Mouse (Mus musculus): ENCODE measurements at regions not wholly inside any gene's neighbourhood (a gene's known extent, or its start where the extent isn't known, plus 50 kb on each side); places are given as distances from the start of the nearest gene placed in this dataset.

DNA sequence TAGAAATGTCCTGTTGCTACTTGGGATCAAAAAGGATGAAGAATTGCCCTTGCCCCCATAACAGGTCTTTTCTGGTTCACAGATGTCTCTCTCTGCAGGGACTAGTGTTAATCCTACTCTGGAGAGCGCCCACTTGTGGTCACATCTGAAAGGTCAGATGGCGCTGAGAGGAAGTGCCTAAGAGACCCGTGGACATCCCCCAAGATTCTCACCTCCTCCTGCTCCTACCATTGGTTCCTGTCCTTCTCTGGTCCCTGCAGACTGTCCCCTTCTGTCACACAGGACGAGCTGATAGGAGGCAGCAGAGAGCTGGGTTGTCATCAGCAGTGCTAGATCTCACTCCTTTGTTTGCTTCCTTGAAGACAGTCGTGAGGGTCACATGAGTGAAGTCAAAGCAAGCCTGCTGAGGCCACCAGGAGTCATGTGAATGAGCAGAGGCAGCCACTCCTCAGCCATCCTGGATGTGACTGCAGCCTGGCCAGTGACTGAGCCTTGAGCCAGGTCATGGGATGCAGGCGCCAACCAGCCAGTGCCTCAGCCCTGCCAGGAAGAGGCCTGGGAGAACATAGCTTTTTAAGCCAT lies 420.6 kb downstream of the Matn1 start:
- H3K9me3 ChIP-seq = no peaks in the 10 kb centered on the region
- no peaks in the 10 kb centered on the region for H3K4me1 ChIP-seq
- no peak for TF ChIP-seq FLI1 (IDR thresholded peaks at IDR 0.05; ENCODE audit: low read length)
- no peak for TF ChIP-seq GATA1 (IDR thresholded peaks at IDR 0.05; ENCODE audit: borderline replicate concordance, low read length)
- peaks cover 27% of the 10 kb centered on the region for H3K27me3 ChIP-seq (replicated peaks)
- H3K4me3 ChIP-seq (replicated peaks) = no peak overlapping the region
- H3K36me3 ChIP-seq (replicated peaks; ENCODE audit: low read length) = no peaks in the 10 kb centered on the region

DNA sequence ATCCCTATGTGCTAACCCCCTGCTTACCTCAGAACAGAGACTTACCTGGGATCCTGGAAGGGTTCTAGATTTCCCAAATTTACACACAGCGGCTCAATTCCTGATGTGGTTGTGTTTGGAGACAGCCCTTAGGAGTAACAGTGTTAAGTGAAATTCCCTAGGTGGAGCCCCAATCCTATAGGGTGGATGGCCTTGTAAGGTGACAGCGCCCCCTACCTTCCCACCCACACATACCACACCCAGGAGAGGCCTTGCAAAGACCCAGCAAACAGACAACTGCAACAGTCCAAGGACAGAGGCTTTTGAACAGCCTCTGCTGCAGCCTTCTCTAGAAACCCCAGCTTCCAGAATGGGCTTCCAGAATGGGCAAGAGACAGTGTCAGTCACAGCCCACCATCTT lies 421.8 kb downstream of the Matn1 start:
- Histone ChIP-seq H3K4me1 (no peaks in the 10 kb centered on the region), H3K36me3 (replicated peaks; ENCODE audit: low read length) (no peaks in the 10 kb centered on the region), H3K9me3 (no peaks in the 10 kb centered on the region), H3K27me3 (replicated peaks) (peaks cover 26% of the 10 kb centered on the region), H3K4me3 (replicated peaks) (no peak overlapping the region)
- no peak for TF ChIP-seq FLI1 (IDR thresholded peaks at IDR 0.05; ENCODE audit: low read length)
- TF ChIP-seq GATA1 (IDR thresholded peaks at IDR 0.05; ENCODE audit: borderline replicate concordance, low read length) = no peak

DNA sequence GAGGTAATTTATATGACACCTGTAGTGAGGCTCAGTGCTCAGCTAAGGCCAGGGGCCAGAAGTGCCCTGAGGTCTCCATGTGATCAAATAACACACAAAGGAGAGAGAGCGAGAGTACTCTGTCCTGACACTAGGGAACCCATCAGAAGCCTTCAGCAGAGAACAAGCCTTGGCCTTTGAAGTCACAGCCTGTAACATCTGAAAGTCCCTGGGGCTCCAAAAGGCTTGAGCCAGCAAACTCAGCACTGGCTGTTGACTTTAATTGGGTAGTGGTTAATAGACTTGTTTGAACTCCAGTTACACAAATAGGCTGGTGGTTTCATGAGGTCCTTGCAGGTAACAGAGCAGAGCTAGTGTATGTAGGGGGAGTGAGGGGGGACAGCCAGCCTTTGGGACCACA lies 422.5 kb downstream of the Matn1 start:
- H3K9me3 ChIP-seq = no peaks in the 10 kb centered on the region
- no peak overlapping the region for H3K4me3 ChIP-seq (replicated peaks)
- H3K4me1 ChIP-seq = no peaks in the 10 kb centered on the region
- H3K27me3 ChIP-seq (replicated peaks) = peaks cover 21% of the 10 kb centered on the region
- no peaks in the 10 kb centered on the region for H3K36me3 ChIP-seq (replicated peaks; ENCODE audit: low read length)
- TF ChIP-seq GATA1 (IDR thresholded peaks at IDR 0.05; ENCODE audit: borderline replicate concordance, low read length) (no peak), FLI1 (IDR thresholded peaks at IDR 0.05; ENCODE audit: low read length) (no peak)

DNA sequence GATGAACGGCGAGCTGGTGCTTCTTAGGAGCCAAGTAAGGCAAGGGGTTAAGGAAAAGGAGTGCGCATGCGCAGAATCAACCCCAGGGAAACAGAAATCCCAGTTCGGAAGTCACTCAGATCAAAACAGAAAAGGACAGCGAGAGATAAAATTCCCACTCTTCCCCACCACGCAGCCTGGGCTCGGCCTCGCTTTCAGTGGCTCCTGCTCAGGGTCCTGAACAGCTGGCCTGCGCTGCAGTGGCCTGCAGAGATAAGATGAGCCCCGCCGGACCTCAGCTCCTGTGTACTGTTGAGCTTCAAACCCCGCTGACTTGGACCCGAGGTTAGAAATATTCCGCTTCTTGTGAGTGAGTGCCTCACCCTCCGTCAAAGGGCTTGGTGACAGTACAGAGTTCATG lies 428.3 kb downstream of the Matn1 start:
- Histone ChIP-seq H3K9me3 (peaks cover 11% of the 10 kb centered on the region), H3K4me1 (no peaks in the 10 kb centered on the region), H3K36me3 (replicated peaks; ENCODE audit: low read length) (no peaks in the 10 kb centered on the region), H3K27me3 (replicated peaks) (peaks cover 5% of the 10 kb centered on the region), H3K4me3 (replicated peaks) (no peak overlapping the region)
- TF ChIP-seq GATA1 (IDR thresholded peaks at IDR 0.05; ENCODE audit: borderline replicate concordance, low read length) = no peak
- no peak for TF ChIP-seq FLI1 (IDR thresholded peaks at IDR 0.05; ENCODE audit: low read length)

DNA sequence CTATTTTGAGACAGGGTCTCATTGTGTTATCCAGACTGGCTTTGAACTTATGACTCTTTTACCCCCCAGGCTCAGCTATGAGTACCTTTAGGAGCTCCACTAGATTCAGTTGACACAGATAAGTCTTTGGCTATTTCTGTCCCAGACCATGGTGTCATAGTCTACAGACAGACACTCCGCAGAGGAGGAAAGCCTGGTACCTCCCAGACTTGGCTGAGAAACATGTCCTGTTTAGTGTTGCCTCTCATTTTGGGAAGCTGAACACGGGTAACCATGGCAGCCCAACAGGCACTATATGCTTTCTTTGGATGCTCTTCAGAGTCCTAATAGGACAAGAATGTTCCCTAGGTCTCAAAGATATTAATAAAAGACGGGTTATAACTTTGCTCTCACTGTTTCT lies 429.0 kb downstream of the Matn1 start:
- Histone ChIP-seq H3K9me3 (peaks cover 11% of the 10 kb centered on the region), H3K4me1 (no peaks in the 10 kb centered on the region), H3K36me3 (replicated peaks; ENCODE audit: low read length) (no peaks in the 10 kb centered on the region), H3K27me3 (replicated peaks) (peaks cover 5% of the 10 kb centered on the region), H3K4me3 (replicated peaks) (no peak overlapping the region)
- TF ChIP-seq GATA1 (IDR thresholded peaks at IDR 0.05; ENCODE audit: borderline replicate concordance, low read length) = no peak
- no peak for TF ChIP-seq FLI1 (IDR thresholded peaks at IDR 0.05; ENCODE audit: low read length)

GRCm38 (mm10) chr4:131374527-131375290 lies 430.5 kb downstream of the Matn1 start:
- Histone ChIP-seq H3K4me1 (no peaks in the 10 kb centered on the region), H3K36me3 (replicated peaks; ENCODE audit: low read length) (no peaks in the 10 kb centered on the region), H3K9me3 (peaks cover 11% of the 10 kb centered on the region), H3K4me3 (replicated peaks) (no peak overlapping the region), H3K27me3 (replicated peaks) (peaks cover 2% of the 10 kb centered on the region)
- TF ChIP-seq FLI1 (IDR thresholded peaks at IDR 0.05; ENCODE audit: low read length) (no peak), GATA1 (IDR thresholded peaks at IDR 0.05; ENCODE audit: borderline replicate concordance, low read length) (no peak)

GRCm38 (mm10) chr4:131381063-131381462 lies 436.9 kb downstream of the Matn1 start:
- no peaks in the 10 kb centered on the region for H3K36me3 ChIP-seq (replicated peaks; ENCODE audit: low read length)
- no peak overlapping the region for H3K4me3 ChIP-seq (replicated peaks)
- H3K4me1 ChIP-seq = no peaks in the 10 kb centered on the region
- peaks cover 7% of the 10 kb centered on the region for H3K27me3 ChIP-seq (replicated peaks)
- no peaks in the 10 kb centered on the region for H3K9me3 ChIP-seq
- TF ChIP-seq GATA1 (IDR thresholded peaks at IDR 0.05; ENCODE audit: borderline replicate concordance, low read length) (no peak), FLI1 (IDR thresholded peaks at IDR 0.05; ENCODE audit: low read length) (no peak)

- Histone ChIP-seq H3K4me3 (replicated peaks) (no peak overlapping the region), H3K36me3 (replicated peaks; ENCODE audit: low read length) (no peaks in the 10 kb centered on the region), H3K9me3 (no peaks in the 10 kb centered on the region), H3K27me3 (replicated peaks) (peaks cover 6% of the 10 kb centered on the region), H3K4me1 (no peaks in the 10 kb centered on the region)
- TF ChIP-seq FLI1 (IDR thresholded peaks at IDR 0.05; ENCODE audit: low read length) = no peak
- no peak for TF ChIP-seq GATA1 (IDR thresholded peaks at IDR 0.05; ENCODE audit: borderline replicate concordance, low read length)
Measured at GRCm38 (mm10) chr4:131381529-131381928, 437.3 kb downstream of the Matn1 start.

DNA sequence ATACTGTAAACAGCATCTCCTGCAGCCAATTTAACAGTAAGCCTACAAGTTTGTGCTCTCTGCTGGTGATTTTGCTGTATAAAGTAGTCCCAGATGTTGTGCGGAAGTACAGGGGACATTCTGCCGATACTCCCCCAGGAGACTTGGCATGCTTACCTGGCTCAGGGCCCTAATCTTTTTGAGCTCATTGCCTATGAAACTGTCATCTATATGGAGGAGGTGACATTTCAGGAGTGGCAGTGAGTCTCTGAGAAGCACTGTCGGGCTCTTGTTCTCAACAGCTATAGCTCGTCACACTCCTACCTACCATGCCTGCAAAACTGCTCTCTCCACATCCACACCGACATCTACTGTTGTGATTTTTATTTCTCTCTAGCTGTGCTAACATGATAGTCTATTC lies 439.7 kb downstream of the Matn1 start:
- Histone ChIP-seq H3K4me3 (replicated peaks) (no peak overlapping the region), H3K36me3 (replicated peaks; ENCODE audit: low read length) (no peaks in the 10 kb centered on the region), H3K9me3 (peaks cover 9% of the 10 kb centered on the region), H3K27me3 (replicated peaks) (peaks cover 6% of the 10 kb centered on the region), H3K4me1 (no peaks in the 10 kb centered on the region)
- no peak for TF ChIP-seq FLI1 (IDR thresholded peaks at IDR 0.05; ENCODE audit: low read length)
- no peak for TF ChIP-seq GATA1 (IDR thresholded peaks at IDR 0.05; ENCODE audit: borderline replicate concordance, low read length)

GRCm38 (mm10) chr4:131386961-131387360 lies 442.8 kb downstream of the Matn1 start:
- TF ChIP-seq FLI1 (IDR thresholded peaks at IDR 0.05; ENCODE audit: low read length) (no peak), GATA1 (IDR thresholded peaks at IDR 0.05; ENCODE audit: borderline replicate concordance, low read length) (no peak)
- Histone ChIP-seq H3K9me3 (peaks cover 9% of the 10 kb centered on the region), H3K27me3 (replicated peaks) (peaks cover 4% of the 10 kb centered on the region), H3K4me1 (no peaks in the 10 kb centered on the region), H3K36me3 (replicated peaks; ENCODE audit: low read length) (no peaks in the 10 kb centered on the region), H3K4me3 (replicated peaks) (no peak overlapping the region)

All from megakaryocyte, embryonic 14.5 days (primary cell).